Mouse (Mus musculus) lung, adult 2 months (tissue): Measurements from ENCODE around the gene Tanc1.

Experiments
- CTCF ChIP-seq: fragments of 200-500 bp; IDR thresholded peaks from 2 replicates; pipeline ENCODE4 v1.5.1; 2011; ENCODE audit warnings: mild to moderate bottlenecking, low read length, control low read depth; ENCODE audit not compliant: insufficient read depth
- POLR2A ChIP-seq: fragments of 200-500 bp; IDR thresholded peaks from 2 replicates; pipeline ENCODE4 v1.6.1; 2011; ENCODE audit warnings: low read depth, mild to moderate bottlenecking, control low read depth, low read length, borderline replicate concordance; ENCODE audit errors: extremely low read depth

GRCm38 (mm10) chr2:59562215-59562614, 49.6 kb upstream of the Tanc1 start:
- TF ChIP-seq CTCF (no peak), POLR2A (no peak)
